Mouse (Mus musculus) limb, embryonic 14.5 days (tissue): ENCODE results near the gene Nlrp5. TPM values are rescaled to one million over a fixed set of nuclear protein-coding genes. Genes with fewer than 3 reads are reported as not detected.
"Not testable (repeated sequence)": the region's sequence is repeated elsewhere in the genome, so short reads cannot be mapped to it uniquely, and the experiment has no call there.

ENCODE experiments used
- ATAC-seq: fragments of 200-750 bp; cut with Nextera tagmentation; 2 replicates; pipeline ENCODE4 v1.8.0; 2017; ENCODE audit warnings: low read depth, moderate number of reproducible peaks, moderate TSS enrichment; ENCODE audit not compliant: low FRiP score
- DNase-seq: peaks from one replicate; pipeline ENCODE4 v3.0.0-alpha.2; 2015; ENCODE audit warnings: low spot score
- H3K27ac ChIP-seq: fragments of 300-500 bp; sonication (generic); replicated peaks from 2 replicates; pipeline ENCODE4 v1.5.1; 2014; ENCODE audit warnings: low read depth, mild to moderate bottlenecking, low read length, moderate library complexity, mixed read lengths
- H3K27me3 ChIP-seq: fragments of 300-500 bp; sonication (generic); 2 replicates; pipeline ENCODE4 v1.6.1; 2014; ENCODE audit warnings: low read length, mixed read lengths; ENCODE audit not compliant: control insufficient read depth, insufficient read depth
- H3K36me3 ChIP-seq: fragments of 300-500 bp; sonication (generic); 2 replicates; pipeline ENCODE4 v1.6.1; 2014; ENCODE audit warnings: mild to moderate bottlenecking, low read length, moderate library complexity, mixed read lengths; ENCODE audit not compliant: control insufficient read depth, insufficient read depth
- H3K4me1 ChIP-seq: fragments of 300-500 bp; sonication (generic); 2 replicates; pipeline ENCODE4 v1.6.1; 2014; ENCODE audit warnings: antibody characterized with exemption, low read length, mixed read lengths; ENCODE audit not compliant: control insufficient read depth, insufficient read depth
- H3K4me2 ChIP-seq: fragments of 300-500 bp; sonication (generic); replicated peaks from 2 replicates; pipeline ENCODE4 v1.6.1; 2014; ENCODE audit warnings: low read depth, mild to moderate bottlenecking, low read length, moderate library complexity; ENCODE audit not compliant: severe bottlenecking
- H3K4me3 ChIP-seq: fragments of 300-500 bp; sonication (generic); replicated peaks from 2 replicates; pipeline ENCODE4 v1.5.1; 2014; ENCODE audit warnings: low read length
- H3K9ac ChIP-seq: fragments of 300-500 bp; sonication (generic); 2 replicates; pipeline ENCODE4 v1.6.1; 2014; ENCODE audit warnings: mild to moderate bottlenecking, low read depth, low read length, moderate library complexity; ENCODE audit not compliant: severe bottlenecking
- H3K9me3 ChIP-seq: fragments of 300-500 bp; sonication (generic); 2 replicates; pipeline ENCODE4 v1.6.1; 2016; ENCODE audit warnings: low read length; ENCODE audit not compliant: control insufficient read depth
- POLR2A ChIP-seq: fragments of 200-500 bp; IDR thresholded peaks from 2 replicates; pipeline ENCODE4 v1.8.0; 2012; ENCODE audit warnings: inconsistent platforms, mild to moderate bottlenecking, moderate library complexity, borderline replicate concordance; ENCODE audit not compliant: insufficient read depth, insufficient read length; ENCODE audit errors: extremely low read depth
- WGBS: fragments of 180-500 bp; shearing (Covaris S2); extraction: QIAGEN DNeasy Blood & Tissue Kit; methylation state at CpG from one replicate; pipeline ENCODE4 v1.1.7; 2014; 5-methylcytosine and 5-hydroxymethylcytosine counted together
- microRNA-seq: library from miRNA; unstranded; fragments of <30 nt; microRNA quantifications from one replicate; pipeline ENCODE4, GENCODE M21; 2016
- polyA plus RNA-seq, 2 experiments: library from polyadenylated mRNA; depleted of rRNA in 1 of 2; stranded (reverse) in 1 of 2; unstranded in 1 of 2; fragments of >200 nt; fragmentation: Nextera tagmentation in 1 of 2; extraction: Ambion mirVana in 1 of 2; gene quantifications; 2 replicates each; pipeline versions ENCODE4 v1.2.1 to v1.2.3; 2012 to 2014

The Nlrp5 gene
- 0.03 and 0.05 TPM in 2 replicates for polyA plus RNA-seq (2012; rRNA removed)
- polyA plus RNA-seq (2014; fragmentation: Nextera tagmentation; extraction: Ambion mirVana), result 0.08 TPM in 1 of 2 replicates, not detected in the other

DNA sequence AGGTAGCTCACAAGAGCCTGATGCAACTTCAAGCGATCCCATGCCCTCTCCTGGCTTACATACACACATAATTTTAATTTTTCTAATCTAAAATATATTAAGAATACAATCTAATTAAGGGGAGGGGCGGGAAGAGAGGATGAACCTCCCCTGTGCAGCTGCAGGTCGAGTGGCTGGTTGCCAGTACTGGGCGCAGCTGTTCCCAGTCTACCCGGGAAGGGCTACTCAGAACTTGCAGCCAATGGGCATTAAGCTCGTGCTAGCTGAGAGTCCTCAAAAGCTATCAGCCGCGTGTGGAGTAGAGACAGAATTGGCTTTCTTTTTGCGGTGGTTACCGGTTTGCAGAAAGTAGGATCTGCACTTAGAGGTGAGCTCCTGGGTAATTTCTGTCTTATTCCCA is at the start of gene Nlrp5:
Gene Nlrp5 (plus strand): TSS at position 301 of the 400 bp plus-strand sequence.
- no peak for ATAC-seq
- Histone ChIP-seq H3K4me1 (no peaks in the 10 kb centered on the region), H3K27ac (no peak within 1 kb of the TSS), H3K9ac (no peak within 1 kb of the TSS), H3K27me3 (no peaks in the 10 kb centered on the region), H3K36me3 (no peaks in the 10 kb centered on the region), H3K4me3 (no peak within 1 kb of the TSS), H3K4me2 (no peak within 1 kb of the TSS), H3K9me3 (peaks cover 17% of the 10 kb centered on the region; the same call in 1 of the 2 replicates)
- no peak for TF ChIP-seq POLR2A
- WGBS, result 72% methylated on average over 10 of the region's 10 CpGs
- no peak for DNase-seq

GRCm38 (mm10) chr7:23358311-23358710 is 27.4 kb upstream of the Nlrp5 start:
- not testable (repeated sequence) for H3K27me3 ChIP-seq, DNase-seq, ATAC-seq, H3K9ac ChIP-seq, H3K36me3 ChIP-seq, H3K4me2 ChIP-seq, H3K27ac ChIP-seq, H3K4me3 ChIP-seq, H3K4me1 ChIP-seq
- WGBS, result 96% methylated on average over 12 of the region's 13 CpGs
- peaks cover 23% of the 10 kb centered on the region for H3K9me3 ChIP-seq

DNA sequence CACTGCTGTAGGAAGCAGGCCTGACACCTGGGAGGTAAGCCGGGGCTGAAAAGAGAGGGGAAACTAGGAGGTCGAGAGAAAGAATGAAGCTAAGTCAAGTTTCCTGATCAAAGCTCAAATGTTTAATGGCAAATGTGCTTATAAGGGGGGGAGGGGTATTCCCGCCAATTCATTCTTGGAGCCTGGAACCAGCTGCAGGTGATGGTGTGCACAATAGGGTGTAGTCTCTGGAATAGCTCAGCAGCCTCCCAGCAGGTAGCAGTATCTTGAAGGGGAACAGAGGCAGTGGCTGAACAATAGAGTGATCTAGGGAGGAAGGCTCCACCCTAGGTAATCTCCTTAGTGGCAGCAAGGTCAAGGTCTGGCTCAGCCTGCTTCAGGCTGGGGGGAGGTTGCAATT is 84.5 kb downstream of the Nlrp5 start:
- not testable (repeated sequence) for DNase-seq, H3K9ac ChIP-seq, ATAC-seq, H3K4me1 ChIP-seq, H3K27me3 ChIP-seq, H3K27ac ChIP-seq, H3K4me3 ChIP-seq, H3K36me3 ChIP-seq, H3K4me2 ChIP-seq
- H3K9me3 ChIP-seq, result 0 out of 2 replicates have a peak, but pooled peaks cover 10% of the 10 kb centered on the region
- 81% methylated on average over 3 of the region's 3 CpGs for WGBS

DNA sequence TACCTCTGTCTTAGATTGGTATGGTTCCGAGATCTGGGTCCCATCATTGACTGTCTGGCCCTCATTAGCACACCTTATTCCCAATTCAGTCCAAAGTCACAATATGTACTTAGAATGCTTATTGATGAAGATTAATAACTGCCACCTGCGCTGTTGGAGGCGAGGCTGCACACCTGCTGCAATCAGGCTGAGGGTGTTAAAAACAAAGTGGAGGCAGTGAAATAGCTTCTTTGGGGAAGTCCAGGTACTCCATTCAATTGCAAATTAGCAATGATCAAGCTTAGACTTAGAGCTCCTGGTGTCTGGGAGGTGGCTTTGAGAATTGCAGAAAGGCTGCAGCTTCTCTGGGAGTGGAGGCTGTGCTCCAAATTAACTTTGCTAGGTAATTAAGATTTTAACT is 85.1 kb downstream of the Nlrp5 start:
- not testable (repeated sequence) for H3K4me1 ChIP-seq, H3K36me3 ChIP-seq, H3K4me3 ChIP-seq, H3K4me2 ChIP-seq, ATAC-seq, H3K9ac ChIP-seq, H3K27me3 ChIP-seq, DNase-seq, H3K27ac ChIP-seq
- 0 out of 2 replicates have a peak, but pooled peaks cover 10% of the 10 kb centered on the region for H3K9me3 ChIP-seq
- WGBS, result 70% methylated on average over 3 of the region's 3 CpGs

- H3K27me3 ChIP-seq, H3K4me1 ChIP-seq, H3K4me2 ChIP-seq, H3K4me3 ChIP-seq, H3K27ac ChIP-seq, DNase-seq, ATAC-seq, H3K9ac ChIP-seq, H3K9me3 ChIP-seq, H3K36me3 ChIP-seq: not testable (repeated sequence)
- WGBS, result 77% methylated on average over 2 of the region's 2 CpGs
Measured at GRCm38 (mm10) chr7:23472886-23473285, 87.2 kb downstream of the Nlrp5 start.

Small RNA genes within 50 kb of the gene (microRNA-seq; reads per million reads assigned to microRNA genes)
- not detected for gene Gm25196

Other genes with a start within 250 kb of the Nlrp5 start
- gene Gm10662, start 241.4 kb upstream of the Nlrp5 start, polyA plus RNA-seq (2012; rRNA removed), result not detected in 2 replicates
- not detected in 2 replicates for gene Gm10662, start 241.4 kb upstream of the Nlrp5 start, polyA plus RNA-seq (2014; fragmentation: Nextera tagmentation; extraction: Ambion mirVana)
- gene Vmn1r165, start 168.6 kb upstream of the Nlrp5 start, polyA plus RNA-seq (2012; rRNA removed), result not detected in 2 replicates
- gene Vmn1r165, start 168.6 kb upstream of the Nlrp5 start, polyA plus RNA-seq (2014; fragmentation: Nextera tagmentation; extraction: Ambion mirVana), result not detected in 2 replicates
- not detected in 2 replicates for gene Vmn1r166, start 134.2 kb upstream of the Nlrp5 start, polyA plus RNA-seq (2012; rRNA removed)
- not detected in 2 replicates for gene Vmn1r166, start 134.2 kb upstream of the Nlrp5 start, polyA plus RNA-seq (2014; fragmentation: Nextera tagmentation; extraction: Ambion mirVana)
- not detected in 2 replicates for gene Gm6902, start 107.0 kb upstream of the Nlrp5 start, polyA plus RNA-seq (2012; rRNA removed)
- gene Gm6902, start 107.0 kb upstream of the Nlrp5 start, polyA plus RNA-seq (2014; fragmentation: Nextera tagmentation; extraction: Ambion mirVana), result not detected in 2 replicates
- gene Nlrp4e, start 84.7 kb upstream of the Nlrp5 start, polyA plus RNA-seq (2012; rRNA removed), result not detected in 2 replicates
- gene Nlrp4e, start 84.7 kb upstream of the Nlrp5 start, polyA plus RNA-seq (2014; fragmentation: Nextera tagmentation; extraction: Ambion mirVana), result not detected in 2 replicates
- not detected in 2 replicates for gene Vmn1r167, start 121.3 kb downstream of the Nlrp5 start, polyA plus RNA-seq (2012; rRNA removed)
- not detected in 2 replicates for gene Vmn1r167, start 121.3 kb downstream of the Nlrp5 start, polyA plus RNA-seq (2014; fragmentation: Nextera tagmentation; extraction: Ambion mirVana)
- not detected in 2 replicates for gene Vmn1r168, start 153.8 kb downstream of the Nlrp5 start, polyA plus RNA-seq (2012; rRNA removed)
- gene Vmn1r168, start 153.8 kb downstream of the Nlrp5 start, polyA plus RNA-seq (2014; fragmentation: Nextera tagmentation; extraction: Ambion mirVana), result not detected in 2 replicates
- gene Vmn1r169, start 189.6 kb downstream of the Nlrp5 start, polyA plus RNA-seq (2012; rRNA removed), result not detected in 2 replicates
- gene Vmn1r169, start 189.6 kb downstream of the Nlrp5 start, polyA plus RNA-seq (2014; fragmentation: Nextera tagmentation; extraction: Ambion mirVana), result not detected in 2 replicates
- gene Vmn1r170, start 220.3 kb downstream of the Nlrp5 start, polyA plus RNA-seq (2012; rRNA removed), result not detected in 2 replicates
- gene Vmn1r170, start 220.3 kb downstream of the Nlrp5 start, polyA plus RNA-seq (2014; fragmentation: Nextera tagmentation; extraction: Ambion mirVana), result not detected in 2 replicates
- gene Vmn1r171, start 244.8 kb downstream of the Nlrp5 start, polyA plus RNA-seq (2012; rRNA removed), result not detected in 2 replicates
- gene Vmn1r171, start 244.8 kb downstream of the Nlrp5 start, polyA plus RNA-seq (2014; fragmentation: Nextera tagmentation; extraction: Ambion mirVana), result not detected in 2 replicates